Mouse (Mus musculus) lung, postnatal 25 days (tissue): Measurements from ENCODE around the gene Sox12.
A peak's percentile ranks its signal among the peaks of the same experiment; 100 is the strongest.
"Not testable (repeated sequence)": the region's sequence is repeated elsewhere in the genome, so short reads cannot be mapped to it uniquely, and the experiment has no call there.

ENCODE experiments used
- DNase-seq: peaks from one replicate; pipeline ENCODE4 v3.0.0; 2022; ENCODE audit warnings: low spot score

Sox12 gene

DNA sequence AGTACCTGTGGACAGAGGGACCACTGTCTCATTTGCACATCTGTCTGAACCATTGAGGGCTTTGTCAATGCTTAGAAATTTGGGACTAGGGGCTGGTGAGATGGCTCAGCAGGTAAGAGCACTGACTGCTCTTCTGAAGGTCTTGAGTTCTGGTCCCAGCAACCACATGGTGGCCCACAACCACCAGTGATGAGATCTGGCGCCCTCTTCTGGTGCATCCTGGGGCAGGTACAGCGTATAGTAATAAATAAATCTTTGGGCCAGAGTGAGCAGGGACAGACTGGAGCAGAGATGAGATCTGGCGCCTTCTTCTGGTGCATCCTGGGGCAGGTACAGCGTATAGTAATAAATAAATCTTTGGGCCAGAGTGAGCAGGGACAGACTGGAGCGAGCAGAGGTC is 38.9 kb downstream of the Sox12 start:
- DNase-seq = not testable (repeated sequence)

DNA sequence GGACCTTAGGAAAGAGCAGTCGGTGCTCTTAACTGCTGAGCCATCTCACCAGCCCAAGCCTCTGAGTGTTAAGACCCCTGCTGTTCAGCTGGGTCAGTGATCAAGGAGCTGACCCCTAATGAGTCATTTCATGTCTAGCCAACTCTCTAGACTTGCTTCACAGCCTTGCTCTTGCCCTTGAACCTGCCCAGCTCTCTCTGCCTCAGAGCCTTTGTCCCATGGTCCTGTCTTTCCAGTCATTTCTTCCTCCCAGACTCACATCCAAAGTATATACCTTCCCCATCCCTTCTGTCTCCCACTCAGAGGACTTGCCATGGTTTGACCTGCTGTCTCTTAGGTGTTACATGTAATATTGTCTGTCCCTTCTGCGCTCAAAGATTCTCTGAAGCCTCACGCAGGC is 40.6 kb downstream of the Sox12 start:
- DNase-seq = no peak

DNA sequence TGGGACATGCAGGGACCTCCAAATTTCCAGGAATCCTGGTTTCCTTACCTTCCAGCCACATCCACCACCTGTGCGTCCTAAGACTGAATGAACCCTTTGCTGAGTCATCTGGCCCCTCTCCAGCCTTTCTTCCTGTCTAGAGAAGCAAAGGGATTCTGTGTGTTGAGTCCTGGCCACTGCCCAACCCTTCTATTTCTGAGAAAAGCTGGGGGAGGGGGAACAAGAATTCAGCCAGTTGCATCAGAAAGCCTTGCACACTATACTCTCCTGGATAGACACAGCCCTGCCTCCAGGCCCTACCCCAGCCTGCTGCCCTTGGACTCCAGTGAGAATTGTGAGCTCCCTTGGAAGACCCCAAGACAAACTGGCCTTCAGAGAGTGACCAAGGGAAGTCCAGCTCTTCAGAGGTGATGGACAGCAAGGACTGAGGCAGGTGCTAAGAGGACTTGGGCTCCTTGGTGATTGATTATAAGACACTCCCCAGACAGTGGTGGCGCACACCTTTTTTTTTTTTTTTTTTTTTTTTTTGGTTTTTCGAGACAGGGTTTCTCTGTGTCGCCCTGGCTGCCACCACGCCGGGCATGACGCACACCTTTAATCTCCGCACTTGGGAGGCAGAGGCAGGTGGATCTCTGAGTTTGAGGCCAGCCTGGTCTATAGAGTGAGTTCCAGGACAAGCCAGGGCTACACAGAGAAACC is 47.9 kb downstream of the Sox12 start:
- DNase-seq = peak; percentile 67

DNA sequence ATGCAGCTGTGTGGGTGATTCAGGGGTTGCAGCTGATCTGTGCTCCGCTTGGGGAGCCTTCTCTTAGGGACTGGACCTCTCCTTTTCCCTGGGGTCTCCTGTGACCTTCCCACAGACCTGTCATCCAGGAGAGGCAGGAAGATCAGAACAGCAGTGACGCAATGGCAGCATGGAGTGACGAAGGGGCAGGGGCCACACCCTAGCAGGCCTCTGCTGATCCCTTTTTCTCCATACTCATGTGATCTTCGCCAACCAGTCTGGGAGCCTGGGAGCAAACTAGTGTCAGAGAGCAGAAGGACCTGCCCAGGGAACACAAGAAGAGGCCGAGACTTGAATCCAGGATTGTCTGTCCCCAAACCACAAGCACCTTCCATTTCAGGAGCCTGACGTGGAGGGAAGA is 48.7 kb downstream of the Sox12 start:
- no peak for DNase-seq

DNA sequence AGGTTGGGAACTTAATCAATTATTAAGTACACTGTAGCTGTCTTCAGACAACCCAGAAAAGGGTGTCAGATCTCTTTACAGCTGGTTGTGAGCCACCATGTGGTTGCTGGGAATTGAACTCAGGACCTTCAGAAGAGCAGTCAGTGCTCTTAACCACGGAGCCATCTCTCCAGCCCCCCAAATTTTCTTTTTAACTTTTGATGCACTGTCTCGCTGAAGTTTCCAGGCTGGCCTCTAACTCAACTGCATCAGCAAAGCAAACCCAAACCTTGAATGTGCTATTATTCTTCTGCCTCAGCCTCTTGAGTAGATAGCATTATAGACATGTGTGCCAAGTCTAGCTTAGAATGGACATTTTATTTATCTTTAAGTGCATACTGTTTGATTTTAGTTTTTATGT is 50.1 kb downstream of the Sox12 start:
- DNase-seq = no peak

DNA sequence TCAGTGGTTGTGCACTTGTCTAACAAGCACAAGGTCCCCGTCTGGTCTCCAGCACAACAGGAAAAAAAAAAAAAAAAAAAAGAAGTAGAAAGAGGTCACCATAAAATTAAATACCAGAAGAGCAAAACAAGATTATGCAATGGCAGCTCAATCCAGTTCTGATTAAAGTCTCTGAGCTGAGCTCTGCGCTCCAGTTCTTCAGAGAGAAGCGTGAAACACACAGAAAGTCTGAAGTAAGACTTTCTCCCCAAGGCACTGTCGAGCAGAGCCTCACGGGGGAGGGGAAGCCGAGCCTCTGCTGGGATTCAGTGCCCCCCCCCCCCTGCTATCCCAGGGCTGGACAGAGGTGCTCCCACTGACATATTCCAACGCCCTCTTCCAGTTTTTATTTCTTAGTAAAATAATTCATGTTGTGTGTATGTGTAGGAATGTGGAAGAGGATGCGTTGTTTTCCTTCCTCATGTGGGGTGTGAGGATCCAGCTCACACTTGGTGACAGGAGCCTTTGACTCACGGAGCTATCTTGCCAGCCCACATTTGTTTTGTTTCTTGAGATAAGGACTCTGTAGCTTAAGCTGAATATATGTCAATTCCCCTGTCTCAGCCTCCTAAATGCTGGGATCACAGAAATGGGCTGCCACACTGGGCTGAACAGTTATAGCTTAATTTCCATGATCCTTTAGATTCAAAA is 50.9 kb downstream of the Sox12 start:
- DNase-seq = no peak

DNA sequence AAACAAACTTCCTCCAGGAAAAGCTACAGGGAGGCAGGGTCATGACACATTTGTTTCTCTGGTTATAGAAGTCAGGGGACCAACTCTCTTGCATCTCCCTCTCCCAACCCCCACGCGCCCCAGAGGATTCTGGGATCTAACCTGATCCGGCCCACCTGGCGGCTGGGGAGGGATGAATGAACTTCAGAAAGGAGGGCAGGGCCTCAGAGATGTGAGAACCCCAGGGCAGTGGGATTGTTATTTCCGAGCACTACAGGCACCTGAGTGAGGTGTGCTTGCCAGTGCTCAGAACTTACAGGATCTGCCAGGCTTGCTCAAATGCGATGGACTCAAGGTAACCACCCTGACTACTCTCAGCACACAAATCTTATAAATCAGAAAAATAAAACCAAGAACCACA is 52.5 kb downstream of the Sox12 start:
- no peak for DNase-seq

DNA sequence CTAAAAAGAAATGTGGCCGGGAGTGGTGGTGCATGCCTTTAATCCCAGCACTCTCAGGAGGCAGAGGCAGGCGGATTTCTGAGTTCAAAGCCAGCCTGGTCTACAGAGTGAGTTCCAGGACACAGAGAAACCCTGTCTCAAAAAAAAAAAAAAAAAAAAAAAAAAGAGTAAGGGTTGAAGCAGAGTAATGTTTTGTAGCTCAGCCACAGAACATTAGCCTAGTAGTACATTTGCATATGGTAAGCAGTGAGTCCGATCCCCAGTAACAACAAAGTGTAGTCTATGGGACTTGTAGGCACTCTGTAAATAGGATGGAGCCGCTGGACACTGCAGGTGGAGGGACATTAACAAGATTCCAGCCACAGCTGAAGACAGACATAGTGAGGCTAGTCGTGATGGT is 53.0 kb downstream of the Sox12 start:
- no peak for DNase-seq

DNA sequence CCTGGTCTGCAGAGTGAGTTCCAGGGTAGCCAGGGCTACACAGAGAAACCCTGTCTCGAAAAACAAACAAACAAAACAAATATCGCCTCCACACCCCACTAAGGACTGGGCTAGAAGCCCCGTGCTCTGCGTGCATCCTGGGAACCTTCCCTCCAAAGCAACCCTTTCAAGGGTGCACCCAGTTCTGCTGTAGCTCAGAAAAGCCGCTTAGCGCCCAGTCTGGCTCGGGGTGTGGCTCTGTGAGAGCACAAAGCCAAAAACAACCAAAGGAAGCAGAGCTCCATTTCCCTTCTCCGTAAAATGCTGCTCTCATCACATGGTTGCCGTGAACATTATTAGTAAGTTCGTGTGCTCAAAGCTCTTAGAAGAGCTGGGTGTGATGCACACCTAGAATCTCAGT is 53.5 kb downstream of the Sox12 start:
- DNase-seq = peak; percentile 35
